Mouse (Mus musculus): ENCODE results near the gene Tuft1. TPM values are rescaled to one million over a fixed set of nuclear protein-coding genes. Genes with fewer than 3 reads are reported as not detected.

Tuft1 gene
- polyA plus RNA-seq, 1 experiment from 2014 or later = 4.0 TPM

- Histone ChIP-seq H3K27ac (replicated peaks; ENCODE audit: low read depth, low read length) (no peak overlapping the region), H3K27me3 (ENCODE audit: control insufficient read depth, insufficient read depth, low read length) (no peaks in the 10 kb centered on the region), H3K9ac (ENCODE audit: low read length) (no peak overlapping the region), H3K36me3 (ENCODE audit: control insufficient read depth, insufficient read depth, low read length) (no peaks in the 10 kb centered on the region), H3K4me1 (ENCODE audit: control insufficient read depth, insufficient read depth, low read length) (peaks cover 4% of the 10 kb centered on the region; the same call in 1 of the 2 replicates), H3K9me3 (ENCODE audit: control insufficient read depth, low read length) (no peaks in the 10 kb centered on the region), H3K4me2 (ENCODE audit: low read depth, severe bottlenecking) (no peak overlapping the region), H3K4me3 (ENCODE audit: low read depth, low read length) (no peak overlapping the region)
- ATAC-seq (ENCODE audit: insufficient number of reproducible peaks, low FRiP score, low TSS enrichment, low read depth) = no peak
- WGBS = 71% methylated on average over 2 of the region's 2 CpGs
- no peak for DNase-seq (ENCODE audit: low spot score)
Observed at GRCm38 (mm10) chr3:94567242-94567641, 91.4 kb downstream of the Tuft1 start.

DNA sequence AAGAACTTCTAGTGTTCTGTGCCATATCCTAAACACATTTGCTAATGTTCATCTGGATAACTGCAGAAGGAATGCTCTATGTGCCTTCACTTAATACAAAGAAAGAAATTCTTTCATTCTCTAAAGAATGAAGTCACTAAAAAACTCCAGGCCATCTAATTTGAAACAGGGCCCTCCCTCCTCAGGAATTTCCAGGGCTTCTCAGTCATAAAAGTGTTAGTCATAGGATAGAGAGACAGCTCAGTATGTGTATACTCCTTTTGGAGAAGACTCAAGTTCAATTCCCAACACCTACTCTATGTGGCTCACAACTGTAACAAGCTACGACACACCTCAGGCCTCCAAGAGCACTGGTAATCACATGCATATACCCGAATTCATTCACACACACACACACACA is 93.1 kb downstream of the Tuft1 start:
- Histone ChIP-seq H3K4me1 (ENCODE audit: control insufficient read depth, insufficient read depth, low read length) (peaks cover 4% of the 10 kb centered on the region; the same call in 1 of the 2 replicates), H3K4me2 (ENCODE audit: low read depth, severe bottlenecking) (no peak overlapping the region), H3K36me3 (ENCODE audit: control insufficient read depth, insufficient read depth, low read length) (0 out of 2 replicates have a peak, but pooled peaks cover 3% of the 10 kb centered on the region), H3K9me3 (ENCODE audit: control insufficient read depth, low read length) (no peaks in the 10 kb centered on the region), H3K27me3 (ENCODE audit: control insufficient read depth, insufficient read depth, low read length) (no peaks in the 10 kb centered on the region), H3K9ac (ENCODE audit: low read length) (no peak overlapping the region), H3K4me3 (ENCODE audit: low read depth, low read length) (no peak overlapping the region), H3K27ac (replicated peaks; ENCODE audit: low read depth, low read length) (no peak overlapping the region)
- DNase-seq (ENCODE audit: low spot score) (no peak), ATAC-seq (ENCODE audit: insufficient number of reproducible peaks, low FRiP score, low TSS enrichment, low read depth) (no peak)
- 75% methylated on average over 2 of the region's 2 CpGs for WGBS

DNA sequence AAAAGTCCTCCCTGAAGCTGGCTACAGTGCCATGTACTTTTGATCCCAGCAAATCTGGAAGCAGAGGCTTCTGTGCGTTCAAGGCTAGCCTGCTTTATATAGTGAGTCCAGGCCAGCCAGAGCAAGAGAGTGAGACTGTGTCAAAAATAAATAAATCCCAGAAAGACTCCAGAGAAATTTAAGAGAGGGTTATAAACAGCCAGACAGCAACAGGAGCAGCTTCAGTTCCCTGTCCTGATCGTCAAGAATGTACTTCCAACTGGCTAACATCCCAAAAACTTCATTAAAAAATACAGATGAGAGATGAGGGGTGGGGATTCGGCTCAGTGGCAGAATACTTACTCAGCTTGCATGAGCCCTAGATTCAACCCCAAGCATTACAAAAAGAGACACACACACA is 93.5 kb downstream of the Tuft1 start:
- Histone ChIP-seq H3K9me3 (ENCODE audit: control insufficient read depth, low read length) (no peaks in the 10 kb centered on the region), H3K4me2 (ENCODE audit: low read depth, severe bottlenecking) (no peak overlapping the region), H3K36me3 (ENCODE audit: control insufficient read depth, insufficient read depth, low read length) (0 out of 2 replicates have a peak, but pooled peaks cover 3% of the 10 kb centered on the region), H3K27ac (replicated peaks; ENCODE audit: low read depth, low read length) (no peak overlapping the region), H3K9ac (ENCODE audit: low read length) (no peak overlapping the region), H3K27me3 (ENCODE audit: control insufficient read depth, insufficient read depth, low read length) (no peaks in the 10 kb centered on the region), H3K4me3 (ENCODE audit: low read depth, low read length) (no peak overlapping the region), H3K4me1 (ENCODE audit: control insufficient read depth, insufficient read depth, low read length) (peaks cover 4% of the 10 kb centered on the region; the same call in 1 of the 2 replicates)
- 53% methylated on average over 3 of the region's 3 CpGs for WGBS
- DNase-seq (ENCODE audit: low spot score) = no peak
- ATAC-seq (ENCODE audit: insufficient number of reproducible peaks, low FRiP score, low TSS enrichment, low read depth) = no peak

GRCm38 (mm10) chr3:94564356-94565010 is 94.2 kb downstream of the Tuft1 start:
- H3K27me3 ChIP-seq (ENCODE audit: control insufficient read depth, insufficient read depth, low read length) = no peaks in the 10 kb centered on the region
- DNase-seq (ENCODE audit: low spot score) (no peak), ATAC-seq (ENCODE audit: insufficient number of reproducible peaks, low FRiP score, low TSS enrichment, low read depth) (no peak)
- no peak overlapping the region for H3K4me2 ChIP-seq (ENCODE audit: low read depth, severe bottlenecking)
- peaks cover 3% of the 10 kb centered on the region; the same call in 1 of the 2 replicates for H3K36me3 ChIP-seq (ENCODE audit: control insufficient read depth, insufficient read depth, low read length)
- no peak overlapping the region for H3K9ac ChIP-seq (ENCODE audit: low read length)
- H3K4me1 ChIP-seq (ENCODE audit: control insufficient read depth, insufficient read depth, low read length) = peaks cover 4% of the 10 kb centered on the region; the same call in 1 of the 2 replicates
- H3K27ac ChIP-seq (replicated peaks; ENCODE audit: low read depth, low read length) = no peak overlapping the region
- WGBS = 78% methylated on average over 4 of the region's 4 CpGs
- no peaks in the 10 kb centered on the region for H3K9me3 ChIP-seq (ENCODE audit: control insufficient read depth, low read length)
- no peak overlapping the region for H3K4me3 ChIP-seq (ENCODE audit: low read depth, low read length)

DNA sequence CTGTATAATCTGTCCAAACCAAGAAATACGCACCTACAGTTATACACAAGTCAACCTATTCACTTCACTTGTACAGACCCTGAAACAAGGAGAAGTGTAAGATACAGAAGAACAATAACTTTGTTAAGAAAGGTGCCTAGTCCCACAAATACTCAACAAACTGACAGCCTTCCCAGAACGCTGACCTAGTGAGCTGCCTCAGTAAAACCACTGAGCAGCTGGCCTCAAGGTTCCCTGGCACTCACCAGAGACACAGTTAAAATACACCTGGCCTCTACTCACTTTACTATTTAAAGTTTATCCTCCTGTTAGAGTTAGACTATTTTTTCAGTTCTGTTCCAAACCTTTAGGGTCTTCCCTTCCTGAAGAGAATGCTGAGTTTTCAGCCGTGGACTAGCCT is 95.5 kb downstream of the Tuft1 start:
- DNase-seq (ENCODE audit: low spot score) = no peak
- 73% methylated on average over 3 of the region's 3 CpGs for WGBS

More for the DNA sequence above, 95.5 kb downstream of the Tuft1 start:
- Histone ChIP-seq H3K9me3 (ENCODE audit: control insufficient read depth, low read length) (no peaks in the 10 kb centered on the region), H3K4me2 (ENCODE audit: low read depth, severe bottlenecking) (no peak overlapping the region), H3K27ac (replicated peaks; ENCODE audit: low read depth, low read length) (no peak overlapping the region), H3K9ac (ENCODE audit: low read length) (no peak overlapping the region), H3K4me1 (ENCODE audit: control insufficient read depth, insufficient read depth, low read length) (peaks cover 4% of the 10 kb centered on the region; the same call in 1 of the 2 replicates), H3K36me3 (ENCODE audit: control insufficient read depth, insufficient read depth, low read length) (peaks cover 3% of the 10 kb centered on the region; the same call in 1 of the 2 replicates), H3K27me3 (ENCODE audit: control insufficient read depth, insufficient read depth, low read length) (no peaks in the 10 kb centered on the region), H3K4me3 (ENCODE audit: low read depth, low read length) (no peak overlapping the region)
- no peak for ATAC-seq (ENCODE audit: insufficient number of reproducible peaks, low FRiP score, low TSS enrichment, low read depth)

Other genes with a start within 250 kb of the Tuft1 start
- gene Tdrkh, start 245.6 kb downstream of the Tuft1 start, polyA plus RNA-seq (2014; fragmentation: Nextera tagmentation; extraction: Ambion mirVana) = 8.5 and 8.7 TPM in 2 replicates
- 68.0 and 75.2 TPM in 2 replicates for gene Mrpl9, start 215.6 kb downstream of the Tuft1 start, polyA plus RNA-seq (2014; fragmentation: Nextera tagmentation; extraction: Ambion mirVana)
- 0.31 and 0.36 TPM in 2 replicates for gene Oaz3, start 215.0 kb downstream of the Tuft1 start, polyA plus RNA-seq (2014; fragmentation: Nextera tagmentation; extraction: Ambion mirVana)
- gene Celf3, start 180.6 kb downstream of the Tuft1 start, polyA plus RNA-seq (2014; fragmentation: Nextera tagmentation; extraction: Ambion mirVana) = 0.68 and 0.88 TPM in 2 replicates
- gene Riiad1, start 178.5 kb downstream of the Tuft1 start, polyA plus RNA-seq (2014; fragmentation: Nextera tagmentation; extraction: Ambion mirVana) = 1.0 and 1.6 TPM in 2 replicates
- 35.1 and 35.9 TPM in 2 replicates for gene Snx27, start 76.2 kb downstream of the Tuft1 start, polyA plus RNA-seq (2014; fragmentation: Nextera tagmentation; extraction: Ambion mirVana)
- not detected in 2 replicates for gene Gm10972, start 15.8 kb downstream of the Tuft1 start, polyA plus RNA-seq (2014; fragmentation: Nextera tagmentation; extraction: Ambion mirVana)
- 0.18 and 1.1 TPM in 2 replicates for gene Selenbp2, start 34.7 kb upstream of the Tuft1 start, polyA plus RNA-seq (2014; fragmentation: Nextera tagmentation; extraction: Ambion mirVana)
- gene Cgn, start 127.6 kb upstream of the Tuft1 start, polyA plus RNA-seq (2014; fragmentation: Nextera tagmentation; extraction: Ambion mirVana) = 3.7 and 4.8 TPM in 2 replicates
- 25.6 and 26.3 TPM in 2 replicates for gene Pogz, start 178.7 kb upstream of the Tuft1 start, polyA plus RNA-seq (2014; fragmentation: Nextera tagmentation; extraction: Ambion mirVana)
- 353 and 388 TPM in 2 replicates for gene Psmb4, start 228.1 kb upstream of the Tuft1 start, polyA plus RNA-seq (2014; fragmentation: Nextera tagmentation; extraction: Ambion mirVana)

Measured in limb, embryonic 11.5 days (tissue).